Mouse (Mus musculus) bone marrow, adult 2 months (tissue): ENCODE results near the gene Szt2.

Experiments
- CTCF ChIP-seq: fragments of 200-500 bp; IDR thresholded peaks from 2 replicates; pipeline ENCODE4 v1.5.1; 2011; ENCODE audit warnings: low read length, control low read depth; ENCODE audit not compliant: control insufficient read depth, insufficient read depth
- POLR2A ChIP-seq: fragments of 200-500 bp; IDR thresholded peaks from 2 replicates; pipeline ENCODE4 v1.6.1; 2011; ENCODE audit warnings: low read depth, mild to moderate bottlenecking, control low read depth, low read length, borderline replicate concordance; ENCODE audit not compliant: control insufficient read depth

DNA sequence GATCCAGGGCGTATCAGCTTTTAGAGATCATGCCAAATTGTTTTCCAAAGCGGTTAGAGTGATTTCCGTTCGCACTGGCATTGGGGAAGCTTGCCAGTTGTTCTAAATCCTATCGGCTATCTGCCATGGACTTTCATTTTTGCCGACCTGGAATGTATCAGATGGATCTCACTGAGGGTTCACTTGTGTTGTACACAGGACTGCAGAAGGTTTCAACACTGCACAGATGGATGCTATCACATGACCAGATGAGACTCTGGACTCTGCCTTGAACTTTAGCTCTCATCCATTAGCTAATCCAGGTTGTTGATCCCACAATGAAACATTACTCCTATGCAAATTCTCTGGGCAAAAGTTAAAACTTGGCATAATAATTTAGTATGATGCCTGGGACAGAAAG, 52.3 kb downstream of the Szt2 start:
- TF ChIP-seq CTCF (no peak), POLR2A (no peak)
